Mouse (Mus musculus) kidney, adult 2 months (tissue): ENCODE results near the gene Psors1c2.

Experiments
- CTCF ChIP-seq: fragments of 200-500 bp; conservative IDR thresholded peaks from 2 replicates; pipeline ENCODE4 v1.5.1; 2011; ENCODE audit warnings: low read depth, mild to moderate bottlenecking, control low read depth, low read length, moderate library complexity, mixed read lengths; ENCODE audit not compliant: insufficient read depth, insufficient read length
- POLR2A ChIP-seq: fragments of 200-500 bp; IDR thresholded peaks from one replicate; pipeline ENCODE4 v1.6.1; 2011; ENCODE audit warnings: low read depth, low read length, control low read depth

DNA sequence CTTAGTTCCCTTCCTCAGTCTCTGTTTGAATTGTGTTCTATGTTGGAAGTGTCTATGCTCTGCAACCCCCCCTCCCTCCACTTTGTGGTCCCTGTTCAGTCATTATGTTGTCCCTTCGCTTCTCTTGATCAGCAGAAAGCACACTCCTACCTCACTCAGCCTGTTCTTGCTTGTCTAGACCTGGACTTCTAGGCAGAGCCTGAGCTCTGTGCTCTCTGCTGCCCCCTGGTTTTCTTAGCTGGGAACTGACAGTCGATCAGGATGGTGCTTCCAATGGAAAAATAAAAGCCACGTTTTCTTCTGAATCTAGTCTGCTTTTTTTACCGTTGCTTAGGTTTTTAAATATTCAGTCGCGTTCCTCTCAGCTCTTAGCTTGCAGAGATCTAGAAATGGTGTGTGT lies 1.3 kb downstream of the Psors1c2 start:
- TF ChIP-seq CTCF (peak; percentile 92), POLR2A (no peak)
